11 mouse cellular contexts compared by ENCODE assay signal in genomic region chr13:73447478-73447877, GRCm38 (mm10). TPM values are rescaled to one million over a fixed set of nuclear protein-coding genes. Genes with fewer than 3 reads are reported as not detected.
DNase-seq lines count a peak whose midpoint lies in the region; ATAC-seq and TF ChIP-seq lines count a peak whose summit lies in the region.
"Had no signal": no experiment of that assay in that cellular context is flagged by ENCODE, and none has a peak within 500 bp of the region (broad histone marks: within the 10 kb centered on the region; RNA-seq: fewer than 3 reads in every experiment).

No protein-coding gene starts in this region.

- no peaks in the 10 kb centered on the region for H3K4me1 ChIP-seq in forebrain, postnatal 0 days (ENCODE audit: insufficient read depth)
- no peaks in the 10 kb centered on the region for H3K4me1 ChIP-seq in forebrain, embryonic 11.5 days (replicated peaks; ENCODE audit: control insufficient read depth, insufficient read depth, low read length)
- H3K4me1 ChIP-seq in lung, embryonic 16.5 days (replicated peaks; ENCODE audit: control insufficient read depth, insufficient read depth, low read length) = peaks cover 50% of the 10 kb centered on the region
- H3K4me1 ChIP-seq in hindbrain, embryonic 16.5 days (ENCODE audit: control insufficient read depth, insufficient read depth, low read depth, low read length) = no peaks in the 10 kb centered on the region
- H3K4me1 ChIP-seq in liver, postnatal 0 days (ENCODE audit: insufficient read depth) = peaks cover 50% of the 10 kb centered on the region

- H3K4me3 ChIP-seq in forebrain, postnatal 0 days (ENCODE audit: low read depth, low read length) = no peak overlapping the region
- H3K4me3 ChIP-seq in forebrain, embryonic 11.5 days (ENCODE audit: low read depth, low read length) = no peak overlapping the region
- H3K4me3 ChIP-seq in lung, embryonic 16.5 days (ENCODE audit: low read length) = no peak overlapping the region
- no peak overlapping the region for H3K4me3 ChIP-seq in hindbrain, embryonic 16.5 days (ENCODE audit: low read length)
- no peak overlapping the region for H3K4me3 ChIP-seq in liver, postnatal 0 days (ENCODE audit: low read depth, low read length)
- H3K4me3 ChIP-seq: left cerebral cortex, adult 2 months had no signal

- H3K4me2 ChIP-seq in forebrain, postnatal 0 days (ENCODE audit: low read depth) = no peak overlapping the region
- H3K4me2 ChIP-seq in forebrain, embryonic 11.5 days (ENCODE audit: low read depth, low read length, severe bottlenecking) = no peak overlapping the region
- no peak overlapping the region for H3K4me2 ChIP-seq in lung, embryonic 16.5 days (ENCODE audit: low read depth, low read length)
- H3K4me2 ChIP-seq in hindbrain, embryonic 16.5 days (ENCODE audit: low read length) = no peak overlapping the region
- H3K4me2 ChIP-seq in liver, postnatal 0 days (ENCODE audit: low read depth, low read length) = no peak overlapping the region

- peak; percentile 72 for ATAC-seq in forebrain, postnatal 0 days
- no peak for ATAC-seq in forebrain, embryonic 11.5 days (replicated peaks; ENCODE audit: low FRiP score)
- ATAC-seq in lung, embryonic 16.5 days (ENCODE audit: low read depth) = no peak
- no peak for ATAC-seq in hindbrain, embryonic 16.5 days
- no peak for ATAC-seq in liver, postnatal 0 days
- ATAC-seq: activated CD4-positive, CD25-positive, alpha-beta regulatory T cell, adult 4 months had no signal

- WGBS in forebrain, postnatal 0 days = 34% methylated on average over 2 of the region's 2 CpGs
- WGBS in forebrain, embryonic 11.5 days = 80% methylated on average over 2 of the region's 2 CpGs
- 38% methylated on average over 2 of the region's 2 CpGs for WGBS in lung, embryonic 16.5 days
- 55% methylated on average over 2 of the region's 2 CpGs for WGBS in hindbrain, embryonic 16.5 days
- 55% methylated on average over 2 of the region's 2 CpGs for WGBS in liver, postnatal 0 days (ENCODE audit: insufficient replicate concordance)

- peak overlapping the region; percentile 51 for H3K27ac ChIP-seq in forebrain, postnatal 0 days (ENCODE audit: low read depth, low read length)
- H3K27ac ChIP-seq in forebrain, embryonic 11.5 days (ENCODE audit: low read depth, low read length) = no peak overlapping the region
- peak overlapping the region; percentile 95 for H3K27ac ChIP-seq in lung, embryonic 16.5 days (ENCODE audit: low read length)
- H3K27ac ChIP-seq in hindbrain, embryonic 16.5 days (ENCODE audit: low read depth, low read length) = peak overlapping the region; percentile 72; the same call in 1 of the 2 replicates
- H3K27ac ChIP-seq in liver, postnatal 0 days (ENCODE audit: low read depth) = peak overlapping the region; percentile 94; the same call in 1 of the 2 replicates
- H3K27ac ChIP-seq: left cerebral cortex, adult 2 months; macrophage had no signal

- H3K9me3 ChIP-seq in forebrain, postnatal 0 days (ENCODE audit: low read length) = no peaks in the 10 kb centered on the region
- H3K9me3 ChIP-seq in forebrain, embryonic 11.5 days (ENCODE audit: control insufficient read depth, low read length) = no peaks in the 10 kb centered on the region
- no peaks in the 10 kb centered on the region for H3K9me3 ChIP-seq in lung, embryonic 16.5 days (ENCODE audit: control insufficient read depth, low read length)
- H3K9me3 ChIP-seq in hindbrain, embryonic 16.5 days (ENCODE audit: control insufficient read depth, low read length) = no peaks in the 10 kb centered on the region
- H3K9me3 ChIP-seq in liver, postnatal 0 days (ENCODE audit: low read length) = no peaks in the 10 kb centered on the region

- TF ChIP-seq EP300 in liver, postnatal 0 days (IDR thresholded peaks at IDR 0.05; ENCODE audit: low read depth) = no peak

- no peak overlapping the region for H3K9ac ChIP-seq in forebrain, postnatal 0 days
- no peak overlapping the region for H3K9ac ChIP-seq in forebrain, embryonic 11.5 days (ENCODE audit: low read length)
- no peak overlapping the region for H3K9ac ChIP-seq in lung, embryonic 16.5 days (ENCODE audit: low read length)
- H3K9ac ChIP-seq in hindbrain, embryonic 16.5 days (ENCODE audit: low read depth, low read length) = no peak overlapping the region
- 0 out of 2 replicates have a peak overlapping the region, but pooled peaks have one; percentile 21 for H3K9ac ChIP-seq in liver, postnatal 0 days (replicated peaks)

- DNase-seq in forebrain, postnatal 0 days = peak; percentile 39
- no peak for DNase-seq in forebrain, embryonic 11.5 days (ENCODE audit: low spot score)
- DNase-seq in lung, postnatal 4 days = no peak
- DNase-seq in liver, postnatal 0 days = no peak
- DNase-seq in urinary bladder, postnatal 4 days (ENCODE audit: low spot score in 2 of 2) = no peak
- no peak for DNase-seq in natural killer cell, adult 2 months (ENCODE audit: low spot score in 2 of 2)

- no peak for TF ChIP-seq CTCF in forebrain, postnatal 0 days (IDR thresholded peaks at IDR 0.05; ENCODE audit: low read depth)
- no peak for TF ChIP-seq CTCF in liver, postnatal 0 days (IDR thresholded peaks at IDR 0.05; ENCODE audit: low read depth)

- H3K27me3 ChIP-seq in forebrain, postnatal 0 days (ENCODE audit: insufficient read depth, low read length) = no peaks in the 10 kb centered on the region
- H3K27me3 ChIP-seq in forebrain, embryonic 11.5 days (ENCODE audit: control insufficient read depth, insufficient read depth, low read length) = no peaks in the 10 kb centered on the region
- H3K27me3 ChIP-seq in lung, embryonic 16.5 days (ENCODE audit: control insufficient read depth, insufficient read depth, low read depth, low read length) = no peaks in the 10 kb centered on the region
- H3K27me3 ChIP-seq in hindbrain, embryonic 16.5 days (replicated peaks; ENCODE audit: control insufficient read depth, insufficient read depth, low read length) = no peaks in the 10 kb centered on the region
- H3K27me3 ChIP-seq in liver, postnatal 0 days (ENCODE audit: insufficient read depth, low read length) = no peaks in the 10 kb centered on the region

- no peaks in the 10 kb centered on the region for H3K36me3 ChIP-seq in forebrain, postnatal 0 days (ENCODE audit: insufficient read depth)
- H3K36me3 ChIP-seq in forebrain, embryonic 11.5 days (ENCODE audit: control insufficient read depth, insufficient read depth, low read length) = no peaks in the 10 kb centered on the region
- H3K36me3 ChIP-seq in lung, embryonic 16.5 days (ENCODE audit: control insufficient read depth, insufficient read depth, low read length) = no peaks in the 10 kb centered on the region
- H3K36me3 ChIP-seq in hindbrain, embryonic 16.5 days (ENCODE audit: control insufficient read depth, insufficient read depth, low read length) = no peaks in the 10 kb centered on the region
- no peaks in the 10 kb centered on the region for H3K36me3 ChIP-seq in liver, postnatal 0 days (replicated peaks; ENCODE audit: insufficient read depth, low read length)

RNA-seq across cellular contexts. Expression of gene Lpcat1, which starts 19.5 kb away (rescaled TPM):
- total RNA-seq in forebrain, postnatal 0 days (2014; rRNA removed) = 136 and 144 TPM in 2 replicates
- 76.5 and 87.2 TPM in 2 replicates for polyA plus RNA-seq in forebrain, postnatal 0 days (2015; fragmentation: Nextera tagmentation; extraction: Ambion mirVana)
- polyA plus RNA-seq in forebrain, embryonic 11.5 days (2014; fragmentation: Nextera tagmentation; extraction: Ambion mirVana) = 64.3 and 68.0 TPM in 2 replicates
- 119 and 140 TPM in 2 replicates for polyA plus RNA-seq in lung, embryonic 16.5 days (2015; fragmentation: Nextera tagmentation; extraction: Ambion mirVana)
- polyA plus RNA-seq in hindbrain, embryonic 16.5 days (2015; fragmentation: Nextera tagmentation; extraction: Ambion mirVana) = 71.6 and 72.9 TPM in 2 replicates
- 31.0 and 32.4 TPM in 2 replicates for polyA plus RNA-seq in liver, postnatal 0 days (2015; fragmentation: Nextera tagmentation; extraction: Ambion mirVana)
